Mouse (Mus musculus): ENCODE data around the gene Hmgb1. TPM values are rescaled to one million over a fixed set of nuclear protein-coding genes. Genes with fewer than 3 reads are reported as not detected.

Hmgb1 gene
- polyA plus RNA-seq, 1 experiment: 316 TPM

- no peak for TF ChIP-seq CTCF (IDR thresholded peaks at IDR 0.05; ENCODE audit: borderline replicate concordance, extremely low read depth, insufficient read depth, insufficient read length)
- TF ChIP-seq POLR2A (IDR thresholded peaks at IDR 0.05; ENCODE audit: borderline replicate concordance, extremely low read depth, insufficient read depth, insufficient read length, poor library complexity, severe bottlenecking): no peak
- no peak for DNase-seq (ENCODE audit: low read depth)
These were observed 151.9 kb downstream of the Hmgb1 start for GRCm38 (mm10) chr5:149032438-149032837.

- peak; percentile 92 for DNase-seq (ENCODE audit: low read depth)
- peak; percentile 23; the same call in 1 of the 2 replicates for TF ChIP-seq POLR2A (IDR thresholded peaks at IDR 0.05; ENCODE audit: borderline replicate concordance, extremely low read depth, insufficient read depth, insufficient read length, poor library complexity, severe bottlenecking)
- TF ChIP-seq CTCF (IDR thresholded peaks at IDR 0.05; ENCODE audit: borderline replicate concordance, extremely low read depth, insufficient read depth, insufficient read length): no peak
These were observed 153.0 kb downstream of the Hmgb1 start for GRCm38 (mm10) chr5:149031199-149031750.

- TF ChIP-seq CTCF (IDR thresholded peaks at IDR 0.05; ENCODE audit: borderline replicate concordance, extremely low read depth, insufficient read depth, insufficient read length) (no peak), POLR2A (IDR thresholded peaks at IDR 0.05; ENCODE audit: borderline replicate concordance, extremely low read depth, insufficient read depth, insufficient read length, poor library complexity, severe bottlenecking) (no peak)
- DNase-seq (ENCODE audit: low read depth): no peak
These were observed 154.2 kb downstream of the Hmgb1 start for GRCm38 (mm10) chr5:149030103-149030502.

- no peak for DNase-seq (ENCODE audit: low read depth)
- no peak for TF ChIP-seq CTCF (IDR thresholded peaks at IDR 0.05; ENCODE audit: borderline replicate concordance, extremely low read depth, insufficient read depth, insufficient read length)
- TF ChIP-seq POLR2A (IDR thresholded peaks at IDR 0.05; ENCODE audit: borderline replicate concordance, extremely low read depth, insufficient read depth, insufficient read length, poor library complexity, severe bottlenecking): no peak
These were observed 155.9 kb downstream of the Hmgb1 start for GRCm38 (mm10) chr5:149028394-149028793.

- no peak for DNase-seq (ENCODE audit: low read depth)
- TF ChIP-seq POLR2A (IDR thresholded peaks at IDR 0.05; ENCODE audit: borderline replicate concordance, extremely low read depth, insufficient read depth, insufficient read length, poor library complexity, severe bottlenecking): no peak
- TF ChIP-seq CTCF (IDR thresholded peaks at IDR 0.05; ENCODE audit: borderline replicate concordance, extremely low read depth, insufficient read depth, insufficient read length): peak; percentile 2; the same call in 1 of the 2 replicates
These were observed 156.9 kb downstream of the Hmgb1 start for GRCm38 (mm10) chr5:149027389-149027788.

- TF ChIP-seq POLR2A (IDR thresholded peaks at IDR 0.05; ENCODE audit: borderline replicate concordance, extremely low read depth, insufficient read depth, insufficient read length, poor library complexity, severe bottlenecking) (no peak), CTCF (IDR thresholded peaks at IDR 0.05; ENCODE audit: borderline replicate concordance, extremely low read depth, insufficient read depth, insufficient read length) (no peak)
- DNase-seq (ENCODE audit: low read depth): no peak
These were observed 163.2 kb downstream of the Hmgb1 start for GRCm38 (mm10) chr5:149021120-149021519.

GRCm38 (mm10) chr5:149020681-149021062, 163.6 kb downstream of the Hmgb1 start:
- DNase-seq (ENCODE audit: low read depth): no peak
- TF ChIP-seq CTCF (IDR thresholded peaks at IDR 0.05; ENCODE audit: borderline replicate concordance, extremely low read depth, insufficient read depth, insufficient read length) (no peak), POLR2A (IDR thresholded peaks at IDR 0.05; ENCODE audit: borderline replicate concordance, extremely low read depth, insufficient read depth, insufficient read length, poor library complexity, severe bottlenecking) (no peak)

GRCm38 (mm10) chr5:149020059-149020680, 164.1 kb downstream of the Hmgb1 start:
- TF ChIP-seq CTCF (IDR thresholded peaks at IDR 0.05; ENCODE audit: borderline replicate concordance, extremely low read depth, insufficient read depth, insufficient read length) (no peak), POLR2A (IDR thresholded peaks at IDR 0.05; ENCODE audit: borderline replicate concordance, extremely low read depth, insufficient read depth, insufficient read length, poor library complexity, severe bottlenecking) (no peak)

GRCm38 (mm10) chr5:149017666-149018415, 166.4 kb downstream of the Hmgb1 start:
- TF ChIP-seq POLR2A (IDR thresholded peaks at IDR 0.05; ENCODE audit: borderline replicate concordance, extremely low read depth, insufficient read depth, insufficient read length, poor library complexity, severe bottlenecking) (no peak), CTCF (IDR thresholded peaks at IDR 0.05; ENCODE audit: borderline replicate concordance, extremely low read depth, insufficient read depth, insufficient read length) (no peak)
- DNase-seq (ENCODE audit: low read depth): no peak

More at GRCm38 (mm10) chr5:149020059-149020680, 164.1 kb downstream of the Hmgb1 start:
- DNase-seq (ENCODE audit: low read depth): no peak

GRCm38 (mm10) chr5:149017181-149017580, 167.1 kb downstream of the Hmgb1 start:
- TF ChIP-seq CTCF (IDR thresholded peaks at IDR 0.05; ENCODE audit: borderline replicate concordance, extremely low read depth, insufficient read depth, insufficient read length) (no peak), POLR2A (IDR thresholded peaks at IDR 0.05; ENCODE audit: borderline replicate concordance, extremely low read depth, insufficient read depth, insufficient read length, poor library complexity, severe bottlenecking) (no peak)
- DNase-seq (ENCODE audit: low read depth): no peak

- DNase-seq (ENCODE audit: low read depth): no peak
- TF ChIP-seq CTCF (IDR thresholded peaks at IDR 0.05; ENCODE audit: borderline replicate concordance, extremely low read depth, insufficient read depth, insufficient read length): no peak
- TF ChIP-seq POLR2A (IDR thresholded peaks at IDR 0.05; ENCODE audit: borderline replicate concordance, extremely low read depth, insufficient read depth, insufficient read length, poor library complexity, severe bottlenecking): no peak
These were observed 168.0 kb downstream of the Hmgb1 start for GRCm38 (mm10) chr5:149016261-149016660.
